Mouse (Mus musculus): ENCODE results near the gene Pfdn4. TPM values are rescaled to one million over a fixed set of nuclear protein-coding genes. Genes with fewer than 3 reads are reported as not detected.
"Not testable (repeated sequence)": the region's sequence is repeated elsewhere in the genome, so short reads cannot be mapped to it uniquely, and the experiment has no call there.

Gene Pfdn4
- 116 and 120 TPM in 2 replicates for polyA plus RNA-seq (2015; fragmentation: Nextera tagmentation; extraction: Ambion mirVana)

DNA sequence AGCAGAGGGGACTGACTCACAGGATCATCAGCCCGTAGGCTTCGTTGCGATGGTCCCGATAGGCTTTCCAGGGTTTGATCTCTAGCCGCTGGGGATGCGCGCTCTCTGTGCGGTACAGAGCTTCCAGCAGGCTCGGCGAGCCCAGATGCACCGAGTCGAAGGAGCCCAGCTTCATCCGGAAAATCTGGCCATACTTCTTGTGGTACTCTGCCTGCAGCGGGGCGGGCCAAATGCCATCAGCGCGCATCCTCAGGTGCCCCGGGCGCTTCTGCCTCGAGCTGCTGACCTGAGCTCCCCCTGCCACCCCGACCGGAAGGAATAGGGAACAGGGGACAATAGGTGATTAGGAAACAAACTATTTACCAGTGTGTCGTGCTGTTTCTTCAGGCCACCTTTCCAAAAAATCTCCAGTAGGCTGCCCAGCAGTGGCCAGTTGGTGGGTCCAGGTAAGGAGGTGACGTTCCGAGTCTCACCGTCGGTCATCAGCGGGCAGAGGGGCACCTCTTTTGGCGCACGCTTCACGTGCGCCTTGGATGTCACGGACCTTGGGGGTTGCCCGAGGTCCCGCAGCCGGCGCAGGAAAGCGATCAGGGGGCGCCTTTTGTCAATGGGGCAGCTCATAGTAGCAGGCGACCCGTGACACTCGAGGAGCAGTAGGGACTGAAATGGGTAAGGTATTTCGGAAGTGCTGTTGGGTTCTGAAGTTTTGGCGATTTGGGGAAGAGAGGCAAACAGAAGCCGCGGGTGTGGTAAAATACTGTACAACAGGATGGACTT, at the start of gene Pfdn4:
Gene Pfdn4, plus strand, starts transcription at position 275 of the 777 bp plus-strand sequence.
- Histone ChIP-seq H3K4me3 (replicated peaks; ENCODE audit: low read length) (peak within 1 kb of the TSS; percentile 17), H3K36me3 (ENCODE audit: control insufficient read depth, insufficient read depth) (no peaks in the 10 kb centered on the region), H3K4me2 (ENCODE audit: low read length) (peak within 1 kb of the TSS; percentile 29), H3K27ac (ENCODE audit: low read length) (no peak within 1 kb of the TSS), H3K4me1 (replicated peaks; ENCODE audit: control insufficient read depth, insufficient read depth, low read length) (peaks cover 21% of the 10 kb centered on the region), H3K9ac (replicated peaks; ENCODE audit: low read depth, low read length) (no peak within 1 kb of the TSS), H3K27me3 (replicated peaks; ENCODE audit: control insufficient read depth, insufficient read depth, low read length) (peaks cover 40% of the 10 kb centered on the region), H3K9me3 (ENCODE audit: control insufficient read depth, low read length) (no peaks in the 10 kb centered on the region)
- 2% methylated on average over 46 of the region's 46 CpGs for WGBS
- no peak for ATAC-seq

DNA sequence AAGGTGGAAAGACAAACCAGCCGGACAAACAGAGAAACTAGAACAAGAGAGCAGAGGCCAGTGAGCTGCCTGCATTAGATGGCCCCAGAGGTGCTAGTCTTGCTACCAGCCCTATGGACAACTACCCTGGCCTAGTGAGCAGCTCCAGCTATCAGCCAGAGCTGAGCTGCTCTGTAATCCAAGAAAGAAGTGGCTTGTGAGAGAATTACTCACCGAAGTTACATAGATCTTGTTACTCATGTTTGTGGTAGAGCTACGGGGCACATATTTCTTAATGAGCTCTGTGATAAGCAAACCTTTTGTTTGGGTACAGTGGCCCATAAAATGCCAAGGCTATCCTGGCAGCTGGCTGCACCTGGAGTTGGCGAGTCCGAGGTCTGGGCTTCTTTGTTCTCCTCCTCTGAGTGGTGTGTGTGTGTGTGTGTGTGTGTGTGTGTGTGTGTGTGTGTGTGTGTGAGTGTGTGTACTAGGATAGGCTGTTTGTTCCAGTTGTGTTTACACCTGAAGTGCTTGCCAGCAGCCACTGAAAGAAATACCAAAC, 49.3 kb upstream of the Pfdn4 start:
- Histone ChIP-seq H3K4me2 (ENCODE audit: low read length) (no peak overlapping the region), H3K36me3 (ENCODE audit: control insufficient read depth, insufficient read depth) (no peaks in the 10 kb centered on the region), H3K27me3 (replicated peaks; ENCODE audit: control insufficient read depth, insufficient read depth, low read length) (no peaks in the 10 kb centered on the region), H3K9me3 (ENCODE audit: control insufficient read depth, low read length) (no peaks in the 10 kb centered on the region; the same call in 1 of the 2 replicates), H3K4me3 (replicated peaks; ENCODE audit: low read length) (no peak overlapping the region), H3K4me1 (replicated peaks; ENCODE audit: control insufficient read depth, insufficient read depth, low read length) (peaks cover 4% of the 10 kb centered on the region; the same call in 1 of the 2 replicates), H3K27ac (ENCODE audit: low read length) (no peak overlapping the region; the same call in 1 of the 2 replicates), H3K9ac (replicated peaks; ENCODE audit: low read depth, low read length) (no peak overlapping the region)
- WGBS, result 33% methylated on average over 5 of the region's 5 CpGs
- no peak for ATAC-seq

DNA sequence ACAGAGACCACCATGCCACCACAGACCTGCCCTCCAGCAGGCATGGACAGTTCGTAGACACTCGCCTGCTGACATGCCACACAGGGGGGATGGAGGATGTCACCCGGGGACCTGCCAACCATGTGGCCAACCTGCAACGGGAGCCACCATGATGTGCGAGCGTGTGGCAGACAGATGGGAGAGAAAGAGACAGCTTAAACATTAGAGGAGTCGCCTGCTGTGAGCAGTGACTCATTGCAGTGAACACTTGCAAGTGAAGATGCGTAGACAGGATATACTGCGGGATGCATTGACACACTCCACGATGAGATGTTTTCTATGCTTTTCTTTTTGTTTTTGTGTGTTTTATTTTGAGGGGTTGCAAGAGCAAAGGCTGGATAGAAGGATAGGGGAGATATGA, 48.6 kb upstream of the Pfdn4 start:
- H3K9me3 ChIP-seq (ENCODE audit: control insufficient read depth, low read length), result no peaks in the 10 kb centered on the region; the same call in 1 of the 2 replicates
- no peak overlapping the region for H3K4me3 ChIP-seq (replicated peaks; ENCODE audit: low read length)
- H3K36me3 ChIP-seq (ENCODE audit: control insufficient read depth, insufficient read depth), result no peaks in the 10 kb centered on the region
- ATAC-seq, result no peak
- H3K9ac ChIP-seq (replicated peaks; ENCODE audit: low read depth, low read length), result no peak overlapping the region; the same call in 1 of the 2 replicates
- WGBS, result 50% methylated on average over 10 of the region's 10 CpGs
- no peaks in the 10 kb centered on the region for H3K27me3 ChIP-seq (replicated peaks; ENCODE audit: control insufficient read depth, insufficient read depth, low read length)
- no peak overlapping the region for H3K4me2 ChIP-seq (ENCODE audit: low read length)
- peaks cover 4% of the 10 kb centered on the region; the same call in 1 of the 2 replicates for H3K4me1 ChIP-seq (replicated peaks; ENCODE audit: control insufficient read depth, insufficient read depth, low read length)
- no peak overlapping the region for H3K27ac ChIP-seq (ENCODE audit: low read length)

DNA sequence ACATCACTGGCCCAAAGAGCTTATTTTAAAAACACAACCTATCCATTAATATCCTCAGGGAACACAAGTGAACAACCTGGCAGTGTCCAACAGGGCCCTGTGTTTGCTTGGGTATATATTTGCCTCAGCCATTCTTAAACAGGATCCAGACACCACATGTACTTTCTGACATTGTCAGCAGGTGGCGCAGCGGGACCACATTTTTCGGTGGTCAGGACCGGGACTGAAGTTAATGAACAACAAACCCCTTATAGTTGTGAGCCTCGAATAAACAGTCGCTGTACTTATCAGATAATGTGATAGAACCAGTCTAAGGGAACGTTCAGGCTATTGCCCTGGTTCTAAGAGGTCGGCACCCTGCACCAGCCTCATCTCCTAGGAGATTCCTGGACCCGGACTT, 45.3 kb upstream of the Pfdn4 start:
- no peaks in the 10 kb centered on the region for H3K27me3 ChIP-seq (replicated peaks; ENCODE audit: control insufficient read depth, insufficient read depth, low read length)
- 8% methylated on average over 9 of the region's 9 CpGs for WGBS
- H3K4me3 ChIP-seq (replicated peaks; ENCODE audit: low read length), result no peak overlapping the region
- H3K9me3 ChIP-seq (ENCODE audit: control insufficient read depth, low read length), result no peaks in the 10 kb centered on the region; the same call in 1 of the 2 replicates
- no peaks in the 10 kb centered on the region for H3K36me3 ChIP-seq (ENCODE audit: control insufficient read depth, insufficient read depth)
- H3K27ac ChIP-seq (ENCODE audit: low read length), result no peak overlapping the region
- no peak overlapping the region for H3K9ac ChIP-seq (replicated peaks; ENCODE audit: low read depth, low read length)
- peak; percentile 75 for ATAC-seq
- H3K4me2 ChIP-seq (ENCODE audit: low read length), result no peak overlapping the region
- peaks cover 4% of the 10 kb centered on the region; the same call in 1 of the 2 replicates for H3K4me1 ChIP-seq (replicated peaks; ENCODE audit: control insufficient read depth, insufficient read depth, low read length)

DNA sequence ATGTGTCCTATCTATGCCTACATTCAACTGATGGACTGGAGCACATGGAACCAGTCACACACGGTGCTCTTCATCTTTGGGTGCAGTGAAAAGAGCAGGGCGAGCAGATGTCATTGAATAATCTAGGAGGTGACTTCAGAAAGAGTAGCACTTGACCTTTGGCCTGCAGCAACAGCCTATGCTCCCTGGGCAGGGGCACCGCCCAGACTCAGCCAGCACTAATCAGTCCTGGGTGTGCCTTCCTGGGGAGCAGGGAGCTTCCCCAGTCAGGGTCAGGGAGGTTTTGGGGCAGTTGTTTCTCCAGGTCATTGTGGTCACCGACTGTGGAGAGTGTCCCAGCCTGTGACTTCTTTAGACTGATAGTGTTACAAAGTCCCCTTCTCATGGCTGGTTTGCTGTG, 42.4 kb upstream of the Pfdn4 start:
- H3K4me3 ChIP-seq (replicated peaks; ENCODE audit: low read length); H3K9ac ChIP-seq (replicated peaks; ENCODE audit: low read depth, low read length); ATAC-seq; H3K27ac ChIP-seq (ENCODE audit: low read length); H3K9me3 ChIP-seq (ENCODE audit: control insufficient read depth, low read length); H3K4me2 ChIP-seq (ENCODE audit: low read length); H3K27me3 ChIP-seq (replicated peaks; ENCODE audit: control insufficient read depth, insufficient read depth, low read length); H3K36me3 ChIP-seq (ENCODE audit: control insufficient read depth, insufficient read depth); H3K4me1 ChIP-seq (replicated peaks; ENCODE audit: control insufficient read depth, insufficient read depth, low read length): not testable (repeated sequence)
- WGBS, result 78% methylated on average over 3 of the region's 4 CpGs

DNA sequence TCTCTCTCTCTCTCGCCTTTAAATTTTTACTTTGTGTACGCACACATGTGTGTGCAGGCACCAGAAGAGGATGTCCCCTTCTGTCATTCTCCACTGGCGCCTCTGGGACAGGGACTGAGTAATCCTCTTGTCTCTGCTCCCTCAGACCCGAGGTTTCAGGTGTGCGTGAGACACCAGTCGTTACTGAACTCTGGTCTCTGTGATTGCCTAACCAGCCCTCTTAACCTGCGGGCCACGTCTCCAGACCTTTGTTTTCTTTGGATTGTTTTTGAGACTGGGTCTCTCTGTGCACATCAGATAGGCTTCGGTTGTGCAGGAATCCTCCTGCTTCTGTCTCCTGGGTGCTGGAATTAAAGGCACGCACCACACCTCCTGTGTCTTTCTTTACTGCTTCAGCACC, 37.0 kb upstream of the Pfdn4 start:
- Histone ChIP-seq H3K27me3 (replicated peaks; ENCODE audit: control insufficient read depth, insufficient read depth, low read length) (no peaks in the 10 kb centered on the region), H3K9ac (replicated peaks; ENCODE audit: low read depth, low read length) (no peak overlapping the region), H3K4me3 (replicated peaks; ENCODE audit: low read length) (no peak overlapping the region), H3K4me2 (ENCODE audit: low read length) (no peak overlapping the region), H3K4me1 (replicated peaks; ENCODE audit: control insufficient read depth, insufficient read depth, low read length) (no peaks in the 10 kb centered on the region), H3K9me3 (ENCODE audit: control insufficient read depth, low read length) (no peaks in the 10 kb centered on the region), H3K27ac (ENCODE audit: low read length) (no peak overlapping the region), H3K36me3 (ENCODE audit: control insufficient read depth, insufficient read depth) (no peaks in the 10 kb centered on the region)
- no peak for ATAC-seq
- WGBS, result 73% methylated on average over 10 of the region's 10 CpGs

DNA sequence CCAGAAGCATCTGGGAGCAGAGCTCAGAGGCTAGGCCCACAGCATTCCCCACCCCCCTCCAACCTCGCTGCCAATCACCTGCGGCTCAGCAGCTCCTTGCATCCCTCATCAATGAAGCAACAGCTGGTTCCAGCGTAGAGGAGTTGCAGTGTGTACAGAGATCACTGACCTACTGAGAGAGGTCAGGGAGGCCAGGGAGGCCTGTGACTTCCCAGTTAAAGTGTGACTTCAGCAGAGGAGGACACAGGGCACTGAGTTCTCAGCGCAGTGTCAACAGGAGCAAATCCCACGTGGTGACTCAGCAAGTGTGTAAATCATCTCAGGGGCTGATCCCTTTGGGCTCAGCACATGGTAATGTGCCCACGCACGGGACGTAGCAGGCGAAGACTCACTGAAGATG, 36.4 kb upstream of the Pfdn4 start:
- no peaks in the 10 kb centered on the region for H3K4me1 ChIP-seq (replicated peaks; ENCODE audit: control insufficient read depth, insufficient read depth, low read length)
- ATAC-seq, result no peak
- H3K4me3 ChIP-seq (replicated peaks; ENCODE audit: low read length), result no peak overlapping the region
- H3K36me3 ChIP-seq (ENCODE audit: control insufficient read depth, insufficient read depth), result no peaks in the 10 kb centered on the region
- no peaks in the 10 kb centered on the region for H3K9me3 ChIP-seq (ENCODE audit: control insufficient read depth, low read length)
- 49% methylated on average over 9 of the region's 9 CpGs for WGBS
- no peaks in the 10 kb centered on the region for H3K27me3 ChIP-seq (replicated peaks; ENCODE audit: control insufficient read depth, insufficient read depth, low read length)
- no peak overlapping the region for H3K9ac ChIP-seq (replicated peaks; ENCODE audit: low read depth, low read length)
- no peak overlapping the region for H3K4me2 ChIP-seq (ENCODE audit: low read length)
- no peak overlapping the region for H3K27ac ChIP-seq (ENCODE audit: low read length)

DNA sequence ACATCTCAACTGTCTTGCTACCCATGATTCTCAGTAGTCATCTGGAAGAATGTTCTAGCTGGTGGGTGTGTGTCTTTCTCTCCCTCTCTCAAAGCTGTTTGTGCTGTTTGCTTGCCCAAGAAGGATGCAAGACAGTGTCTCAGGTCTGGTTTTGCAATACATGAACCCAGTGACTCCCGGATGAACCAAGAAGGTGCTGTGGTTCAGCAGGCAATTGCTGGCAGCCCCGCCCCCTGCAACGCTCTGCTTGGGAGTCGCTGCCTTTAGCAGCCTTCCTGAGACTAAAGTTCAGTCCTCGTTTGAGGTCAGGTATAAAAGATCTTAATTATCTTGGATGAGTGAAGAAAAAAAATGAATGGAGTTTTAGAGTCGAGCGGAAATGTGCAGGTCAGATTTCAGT, 34.6 kb upstream of the Pfdn4 start:
- H3K4me3 ChIP-seq (replicated peaks; ENCODE audit: low read length), result no peak overlapping the region
- H3K27ac ChIP-seq (ENCODE audit: low read length), result no peak overlapping the region
- H3K4me2 ChIP-seq (ENCODE audit: low read length), result no peak overlapping the region
- ATAC-seq, result no peak
- no peaks in the 10 kb centered on the region for H3K9me3 ChIP-seq (ENCODE audit: control insufficient read depth, low read length)
- no peaks in the 10 kb centered on the region for H3K27me3 ChIP-seq (replicated peaks; ENCODE audit: control insufficient read depth, insufficient read depth, low read length)
- WGBS, result 51% methylated on average over 7 of the region's 7 CpGs
- no peaks in the 10 kb centered on the region for H3K4me1 ChIP-seq (replicated peaks; ENCODE audit: control insufficient read depth, insufficient read depth, low read length)
- H3K36me3 ChIP-seq (ENCODE audit: control insufficient read depth, insufficient read depth), result no peaks in the 10 kb centered on the region
- no peak overlapping the region for H3K9ac ChIP-seq (replicated peaks; ENCODE audit: low read depth, low read length)

DNA sequence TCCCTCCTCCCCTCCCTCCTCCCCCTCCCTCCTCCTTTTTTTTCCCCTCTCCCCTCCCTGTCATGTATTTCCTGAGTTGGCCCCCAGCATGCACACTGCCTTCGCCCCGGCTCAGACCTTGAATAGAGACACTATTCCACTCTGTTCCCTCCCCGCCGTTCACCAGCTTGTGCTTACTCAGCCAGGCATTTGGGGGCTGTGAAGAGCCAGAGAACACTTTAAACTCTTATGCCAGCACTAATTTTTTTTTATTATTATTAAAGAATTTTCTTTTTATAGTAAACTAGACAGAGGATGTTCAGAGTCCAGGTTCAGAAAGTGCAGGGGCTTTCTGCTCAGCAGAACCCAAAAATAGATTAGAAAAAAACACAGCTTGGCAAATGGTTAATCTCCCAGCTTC, 31.4 kb upstream of the Pfdn4 start:
- ATAC-seq, result no peak
- no peak overlapping the region for H3K4me3 ChIP-seq (replicated peaks; ENCODE audit: low read length)
- WGBS, result 42% methylated on average over 4 of the region's 4 CpGs

More for the DNA sequence above, 31.4 kb upstream of the Pfdn4 start:
- peaks cover 6% of the 10 kb centered on the region for H3K4me1 ChIP-seq (replicated peaks; ENCODE audit: control insufficient read depth, insufficient read depth, low read length)
- no peaks in the 10 kb centered on the region for H3K9me3 ChIP-seq (ENCODE audit: control insufficient read depth, low read length)
- no peak overlapping the region for H3K9ac ChIP-seq (replicated peaks; ENCODE audit: low read depth, low read length)
- H3K4me2 ChIP-seq (ENCODE audit: low read length), result no peak overlapping the region
- H3K27me3 ChIP-seq (replicated peaks; ENCODE audit: control insufficient read depth, insufficient read depth, low read length), result no peaks in the 10 kb centered on the region
- H3K36me3 ChIP-seq (ENCODE audit: control insufficient read depth, insufficient read depth), result no peaks in the 10 kb centered on the region
- H3K27ac ChIP-seq (ENCODE audit: low read length), result no peak overlapping the region

Measured in forebrain, embryonic 16.5 days (tissue).